Comparison of ENCODE assay signal across 9 mouse cellular contexts in the genomic region with DNA sequence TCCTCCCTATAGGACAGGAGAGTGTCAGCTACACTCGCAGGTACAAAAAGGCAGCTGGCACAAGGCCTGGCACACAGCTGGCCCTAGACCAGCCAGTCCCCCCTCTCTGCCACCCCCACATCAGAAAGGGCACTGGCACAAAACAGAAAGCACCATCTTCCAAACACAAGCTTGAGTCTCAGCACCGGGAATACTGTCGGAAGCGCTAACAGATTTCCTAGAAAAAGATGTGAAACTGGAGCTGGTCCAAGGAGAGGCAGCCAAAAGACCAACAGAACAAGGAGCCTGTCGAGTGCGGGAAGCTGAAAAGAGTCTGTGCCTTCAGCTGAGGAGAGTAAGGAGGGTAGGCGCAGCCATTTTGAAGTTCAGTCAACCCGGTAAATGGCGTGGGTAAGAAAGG. TPM values are rescaled to one million over a fixed set of nuclear protein-coding genes. Genes with fewer than 3 reads are reported as not detected.
DNase-seq lines count a peak whose midpoint lies in the region; ATAC-seq and TF ChIP-seq lines count a peak whose summit lies in the region.
"Had no signal": no experiment of that assay in that cellular context is flagged by ENCODE, and none has a peak within 500 bp of the region (broad histone marks: within the 10 kb centered on the region; RNA-seq: fewer than 3 reads in every experiment).

No protein-coding gene starts in this region.

- H3K9me3 ChIP-seq in heart, embryonic 12.5 days (replicated peaks), result no peaks in the 10 kb centered on the region
- no peaks in the 10 kb centered on the region for H3K9me3 ChIP-seq in forebrain, embryonic 15.5 days

- H3K27me3 ChIP-seq in heart, embryonic 12.5 days (replicated peaks), result no peaks in the 10 kb centered on the region
- H3K27me3 ChIP-seq in forebrain, embryonic 15.5 days, result no peaks in the 10 kb centered on the region

- 88% methylated on average over 9 of the region's 9 CpGs for WGBS in heart, embryonic 12.5 days
- 48% methylated on average over 9 of the region's 9 CpGs for WGBS in forebrain, embryonic 15.5 days

- H3K4me2 ChIP-seq in heart, embryonic 12.5 days, result no peak overlapping the region
- no peak overlapping the region for H3K4me2 ChIP-seq in forebrain, embryonic 15.5 days (replicated peaks)

- H3K4me1 ChIP-seq in heart, embryonic 12.5 days (replicated peaks), result peaks cover 9% of the 10 kb centered on the region; the same call in 1 of the 2 replicates
- peaks cover 18% of the 10 kb centered on the region for H3K4me1 ChIP-seq in forebrain, embryonic 15.5 days

- no peak for ATAC-seq in heart, embryonic 12.5 days (ENCODE audit: insufficient number of reproducible peaks, low FRiP score)
- no peak; the same call in 1 of the 2 replicates for ATAC-seq in forebrain, embryonic 15.5 days (replicated peaks)
- no peak for ATAC-seq in activated CD4-positive, CD25-positive, alpha-beta regulatory T cell, adult 4 months

- peaks cover 21% of the 10 kb centered on the region for H3K36me3 ChIP-seq in heart, embryonic 12.5 days
- peaks cover 11% of the 10 kb centered on the region; the same call in 1 of the 2 replicates for H3K36me3 ChIP-seq in forebrain, embryonic 15.5 days

- no peak for TF ChIP-seq CTCF in gastrocnemius, adult 2 months (IDR thresholded peaks at IDR 0.05)

- H3K27ac ChIP-seq in heart, embryonic 12.5 days (ENCODE audit: poor library complexity, severe bottlenecking), result no peak overlapping the region
- peak overlapping the region; percentile 70 for H3K27ac ChIP-seq in forebrain, embryonic 15.5 days (replicated peaks)
- H3K27ac ChIP-seq in gastrocnemius, adult 2 months, result no peak overlapping the region

- no peak overlapping the region for H3K9ac ChIP-seq in heart, embryonic 12.5 days
- H3K9ac ChIP-seq in forebrain, embryonic 15.5 days (replicated peaks), result no peak overlapping the region

- H3K4me3 ChIP-seq in heart, embryonic 12.5 days, result no peak overlapping the region
- no peak overlapping the region for H3K4me3 ChIP-seq in forebrain, embryonic 15.5 days
- H3K4me3 ChIP-seq in gastrocnemius, adult 2 months, result no peak overlapping the region
- H3K4me3 ChIP-seq: megakaryocyte, embryonic 14.5 days had no signal

- intact Hi-C loops in heart, postnatal 10 days (cut with DNase I), result no loop called here
- intact Hi-C loops in gastrocnemius, postnatal 36 days (cut with DNase I), result no loop called here
- intact Hi-C loops in gastrocnemius, adult 2 months (cut with DNase I), result no loop called here

- DNase-seq in heart, postnatal 10 days, result peak; percentile 39 to 52
- peak; percentile 31 for DNase-seq in adipocyte (ENCODE audit: low spot score)
- DNase-seq in layer of hippocampus, postnatal 10 days (ENCODE audit: low spot score in 2 of 2), result peak; percentile 38 to 47
- DNase-seq in gastrocnemius, postnatal 36 days, result no peak
- DNase-seq in gastrocnemius, adult 2 months, result no peak

RNA-seq across cellular contexts. Expression of a gene that starts 13.4 kb away (rescaled TPM):
- total RNA-seq in heart, postnatal 10 days (2021), result 10 to 100 TPM in 1 of 2 experiments, 1 to 10 TPM in 1; 9.4 to 11.3 TPM
- 14.3 and 19.0 TPM in 2 replicates for polyA plus RNA-seq in heart, embryonic 12.5 days (2016; fragmentation: Nextera tagmentation; extraction: Ambion mirVana)
- polyA plus RNA-seq in forebrain, embryonic 15.5 days (2015; fragmentation: Nextera tagmentation; extraction: Ambion mirVana), result 14.5 and 18.2 TPM in 2 replicates
- total RNA-seq in layer of hippocampus, postnatal 10 days (2021), result 10 to 100 TPM; 17.5 to 18.2 TPM
- 1 to 10 TPM; 2.1 to 3.8 TPM for total RNA-seq in gastrocnemius, postnatal 36 days (2021)
- 1 to 10 TPM; 7.9 to 8.6 TPM for polyA plus RNA-seq in activated CD4-positive, CD25-positive, alpha-beta regulatory T cell, adult 4 months (2017; shearing (Covaris generic))
- 1 to 10 TPM; 2.0 to 2.5 TPM for total RNA-seq in gastrocnemius, adult 2 months (2021)

RNA-seq across cellular contexts. Expression of a gene that starts 23.3 kb away (rescaled TPM):
- 10 to 100 TPM; 43.7 to 55.0 TPM for total RNA-seq in heart, postnatal 10 days (2021)
- 21.4 and 22.0 TPM in 2 replicates for polyA plus RNA-seq in heart, embryonic 12.5 days (2016; fragmentation: Nextera tagmentation; extraction: Ambion mirVana)
- polyA plus RNA-seq in forebrain, embryonic 15.5 days (2015; fragmentation: Nextera tagmentation; extraction: Ambion mirVana), result 47.2 and 47.4 TPM in 2 replicates
- 100 to 1,000 TPM in 1 of 2 experiments, 10 to 100 TPM in 1; 88.7 to 102 TPM for total RNA-seq in layer of hippocampus, postnatal 10 days (2021)
- 10 to 100 TPM; 37.5 to 47.4 TPM for total RNA-seq in gastrocnemius, postnatal 36 days (2021)
- 10 to 100 TPM in 1 of 2 experiments, 1 to 10 TPM in 1; 8.0 to 10.0 TPM for polyA plus RNA-seq in activated CD4-positive, CD25-positive, alpha-beta regulatory T cell, adult 4 months (2017; shearing (Covaris generic))
- 10 to 100 TPM; 26.1 to 72.2 TPM for total RNA-seq in gastrocnemius, adult 2 months (2021)

Comparison
In these comparisons a context has a peak if more than half of its experiments do, and no peak if none do; other contexts are left out.
1. DNase-seq: peak in heart, postnatal 10 days (2 of 2), adipocyte (single experiment) and layer of hippocampus, postnatal 10 days (2 of 2); none in gastrocnemius, postnatal 36 days (0 of 2) and gastrocnemius, adult 2 months (single experiment).